Mouse (Mus musculus) inflammation-experienced regulatory T-cells (primary cell): ENCODE measurements around the gene Tmprss11c. TPM values are rescaled to one million over a fixed set of nuclear protein-coding genes. Genes with fewer than 3 reads are reported as not detected.

Experiments
- polyA plus RNA-seq, 2 experiments: library from polyadenylated mRNA; unstranded; fragments of 100-300 nt; shearing (Covaris generic); gene quantifications; one replicate each; pipeline ENCODE4 v1.2.1; 2017

The Tmprss11c gene
- polyA plus RNA-seq, result not detected

DNA sequence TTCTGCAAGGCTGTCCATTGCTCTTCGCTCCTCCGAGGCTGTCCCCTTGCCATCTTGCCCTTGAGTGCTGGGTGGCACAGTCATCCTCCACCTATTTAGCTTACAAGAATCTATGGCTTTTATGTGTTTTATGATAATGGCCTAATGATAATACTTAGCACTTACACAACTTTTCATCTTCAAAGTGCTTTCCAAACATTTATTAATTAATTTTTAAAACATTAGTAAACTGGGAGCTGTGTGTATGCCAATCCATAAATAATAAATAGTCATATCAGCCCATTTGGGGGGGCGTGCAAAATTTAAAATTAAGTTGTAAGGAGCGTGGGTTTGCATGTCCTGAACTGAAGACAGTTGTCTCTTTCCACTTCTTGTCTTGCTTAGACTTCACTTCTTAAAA, at the start of gene Tmprss11c:
Gene Tmprss11c, minus strand, starts transcription at position 101 of the 400 bp plus-strand sequence.

DNA sequence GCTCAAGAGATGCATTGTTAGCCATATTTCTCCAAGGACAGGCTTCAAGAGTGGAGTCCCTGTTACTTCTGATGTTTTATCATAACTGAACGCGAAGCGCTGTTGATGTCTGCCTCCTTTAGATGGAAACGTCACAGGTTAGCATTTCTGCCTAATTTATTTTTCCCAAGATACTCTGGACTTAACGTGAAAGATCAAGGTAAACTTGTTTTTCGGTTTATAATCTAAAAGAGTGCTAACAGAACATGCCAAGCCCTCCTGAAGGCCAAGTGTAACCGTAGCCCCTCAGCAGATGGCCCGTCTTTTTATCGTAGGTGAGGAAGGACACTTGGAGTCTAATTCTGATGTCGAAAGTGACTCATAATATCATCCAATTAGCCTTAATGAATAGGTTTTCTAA, 91.3 kb downstream of the Tmprss11c start, which contains the start of gene Gnrhr:
Gene Gnrhr, minus strand, starts transcription at position 101 of the 400 bp plus-strand sequence.

Other genes starting within 250 kb of the Tmprss11c start
- 10 to 100 TPM; 16.3 to 22.9 TPM for gene Cenpc1, start 223.7 kb downstream of the Tmprss11c start, polyA plus RNA-seq
- gene Stap1, start 217.6 kb downstream of the Tmprss11c start, polyA plus RNA-seq, result 10 to 100 TPM; 77.1 to 79.4 TPM
- 10 to 100 TPM; 19.0 to 19.4 TPM for gene Uba6, start 116.5 kb downstream of the Tmprss11c start, polyA plus RNA-seq
- gene Gnrhr, start 91.4 kb downstream of the Tmprss11c start, polyA plus RNA-seq, result not detected
- gene Tmprss11d, start 84.1 kb upstream of the Tmprss11c start, polyA plus RNA-seq, result under 1 TPM; 0.13 to 0.38 TPM
- gene Tmprss11a, start 179.7 kb upstream of the Tmprss11c start, polyA plus RNA-seq, result 1 to 10 TPM in 1 of 2 experiments, under 1 TPM in 1; 0.13 to 1.7 TPM
- under 1 TPM; 0.20 to 0.24 TPM for gene Tmprss11g, start 229.3 kb upstream of the Tmprss11c start, polyA plus RNA-seq